Mouse (Mus musculus) myocyte (in vitro differentiated cells): ENCODE results near the gene Ahnak.

ENCODE experiments used
- CEBPB ChIP-seq: IDR thresholded peaks from 2 replicates; pipeline ENCODE4 v1.6.1; 2011; ENCODE audit warnings: mild to moderate bottlenecking, moderate library complexity; ENCODE audit not compliant: poor library complexity, insufficient read depth, severe bottlenecking
- E2F4 ChIP-seq: IDR thresholded peaks from one replicate; pipeline ENCODE4 v1.6.1; 2011; ENCODE audit warnings: mild to moderate bottlenecking, control low read depth, moderate library complexity; ENCODE audit not compliant: insufficient read depth
- MAX ChIP-seq: IDR thresholded peaks from one replicate; pipeline ENCODE4 v1.6.1; 2011; ENCODE audit warnings: low read depth, mild to moderate bottlenecking, control low read depth
- MYOG ChIP-seq, 3 experiments: IDR thresholded peaks; one replicate each; pipeline ENCODE4 v1.6.1; 2011; ENCODE audit warnings: control low read depth in 2 of 3, low read depth in 2 of 3, mild to moderate bottlenecking in 2 of 3; ENCODE audit not compliant: insufficient read length in 2 of 3, control insufficient read depth in 1 of 3, insufficient read depth in 1 of 3
- POLR2A ChIP-seq: IDR thresholded peaks from one replicate; pipeline ENCODE4 v1.6.1; 2011; ENCODE audit warnings: low read depth, mild to moderate bottlenecking, control low read depth, moderate library complexity; ENCODE audit not compliant: insufficient read length
- POLR2AphosphoS2 ChIP-seq: IDR thresholded peaks from one replicate; pipeline ENCODE4 v1.6.1; 2011; ENCODE audit warnings: low read depth, control low read depth; ENCODE audit not compliant: insufficient read length
- SRF ChIP-seq: IDR thresholded peaks from one replicate; pipeline ENCODE4 v1.6.1; 2011; ENCODE audit warnings: low read depth; ENCODE audit not compliant: control insufficient read depth, insufficient read length
- TCF12 ChIP-seq: IDR thresholded peaks from one replicate; pipeline ENCODE4 v1.6.1; 2011; ENCODE audit warnings: mild to moderate bottlenecking, control low read depth; ENCODE audit not compliant: poor library complexity, insufficient read depth, severe bottlenecking

DNA sequence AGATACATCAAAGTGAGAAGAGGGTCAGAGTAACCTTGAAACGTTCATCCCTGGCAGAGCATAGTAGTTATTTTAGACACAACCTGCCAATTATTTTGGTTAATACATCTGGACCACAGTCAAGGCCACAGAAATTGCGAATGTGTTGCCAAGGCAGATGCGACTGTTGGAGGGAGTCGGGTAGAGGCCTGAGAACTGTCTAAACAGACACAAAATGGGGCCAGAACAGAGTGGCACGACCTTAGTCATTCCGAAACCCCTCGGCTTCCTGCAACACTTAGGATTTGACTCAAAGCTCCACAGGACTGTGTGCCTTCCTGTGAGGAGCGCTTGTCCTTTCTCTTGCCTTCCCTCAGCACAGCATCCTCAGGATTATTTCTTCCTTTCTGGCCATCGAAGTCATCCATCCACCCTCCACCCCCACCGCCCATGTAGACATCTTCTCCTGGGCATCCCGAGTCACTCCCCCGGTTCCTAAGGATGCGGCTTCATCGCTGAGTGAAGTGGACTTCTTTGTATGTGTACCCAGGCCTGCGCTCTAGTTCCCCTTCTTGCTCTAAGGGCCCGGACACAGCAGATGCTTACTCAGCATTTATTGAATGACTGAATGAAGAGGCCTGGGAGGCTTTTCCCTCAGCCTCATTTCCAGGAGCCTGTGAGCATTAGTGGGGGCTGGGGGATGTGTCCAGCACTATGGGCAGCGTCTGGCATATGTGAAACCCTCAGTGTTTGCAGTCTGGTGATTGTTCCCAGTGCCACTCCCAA is 111.4 kb downstream of the Ahnak start:
- TF ChIP-seq E2F4: no peak
- no peak for TF ChIP-seq POLR2A
- no peak for TF ChIP-seq POLR2AphosphoS2
- no peak for TF ChIP-seq MYOG (IDR thresholded peaks at IDR 0.05; ENCODE audit: control insufficient read depth in 1 of 3, insufficient read depth in 1 of 3, insufficient read length in 2 of 3, low read depth in 2 of 3)
- no peak for TF ChIP-seq MAX
- no peak for TF ChIP-seq CEBPB
- TF ChIP-seq SRF: no peak
- TF ChIP-seq TCF12: no peak
